Mouse (Mus musculus) liver, embryonic 14.5 days (tissue): Measurements from ENCODE around the gene Cd200r4.

Source experiments
- CTCF ChIP-seq: IDR thresholded peaks from 2 replicates; pipeline ENCODE4 v1.5.1; 2016; ENCODE audit warnings: antibody characterized with exemption, low read depth, control low read depth
- EP300 ChIP-seq: IDR thresholded peaks from 2 replicates; pipeline ENCODE4 v1.6.1; 2016; ENCODE audit warnings: antibody characterized with exemption, low read depth

- TF ChIP-seq CTCF = no peak
- no peak for TF ChIP-seq EP300
Observed at GRCm38 (mm10) chr16:44877595-44877994, 66.1 kb downstream of the Cd200r4 start.
